Mouse (Mus musculus): ENCODE data around the gene Pcsk4.

The Pcsk4 gene

DNA sequence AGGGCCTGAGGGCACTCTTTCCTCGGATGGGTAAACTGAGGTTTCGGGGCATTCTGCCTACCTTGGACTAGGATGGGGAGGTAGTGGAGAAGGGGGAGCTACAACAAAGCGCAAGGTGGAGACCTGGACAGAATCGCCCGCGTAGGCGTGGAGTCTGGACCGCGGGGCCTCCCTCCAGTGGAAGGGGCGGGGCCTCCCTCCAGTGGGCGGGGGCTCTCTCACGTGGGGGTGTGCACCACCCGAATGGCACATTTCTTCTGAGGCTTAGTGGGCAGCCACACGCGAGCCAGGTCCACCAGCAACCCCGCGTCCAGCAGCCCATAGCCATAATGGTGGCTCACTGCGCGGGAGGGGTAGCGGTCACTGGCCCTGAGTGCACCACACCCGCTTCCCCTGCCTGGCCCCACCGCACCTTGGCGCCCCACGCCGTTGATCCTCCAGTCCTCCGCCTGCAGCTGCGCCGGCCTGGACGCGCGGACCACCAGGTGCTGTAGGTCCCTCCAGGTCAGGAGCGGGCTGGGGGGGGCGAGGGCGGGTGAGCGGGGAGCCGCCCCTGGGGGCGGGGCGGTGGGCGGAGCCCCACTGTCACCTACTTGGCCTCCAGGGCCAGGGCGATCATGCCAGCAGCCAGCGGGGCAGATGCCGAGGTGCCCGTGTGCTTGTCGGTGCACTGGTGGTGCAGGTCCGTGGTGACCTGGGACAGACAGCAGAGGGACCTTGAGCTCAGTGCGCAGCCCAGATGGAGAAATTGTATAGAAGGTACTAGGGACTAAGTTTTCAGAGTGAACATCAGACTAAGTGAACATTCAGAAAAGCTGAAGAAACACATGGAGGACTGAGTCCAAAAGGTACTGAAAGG is 5.8 kb downstream of the Pcsk4 start:
- peak; percentile 89 for DNase-seq (ENCODE audit: low spot score)

DNA sequence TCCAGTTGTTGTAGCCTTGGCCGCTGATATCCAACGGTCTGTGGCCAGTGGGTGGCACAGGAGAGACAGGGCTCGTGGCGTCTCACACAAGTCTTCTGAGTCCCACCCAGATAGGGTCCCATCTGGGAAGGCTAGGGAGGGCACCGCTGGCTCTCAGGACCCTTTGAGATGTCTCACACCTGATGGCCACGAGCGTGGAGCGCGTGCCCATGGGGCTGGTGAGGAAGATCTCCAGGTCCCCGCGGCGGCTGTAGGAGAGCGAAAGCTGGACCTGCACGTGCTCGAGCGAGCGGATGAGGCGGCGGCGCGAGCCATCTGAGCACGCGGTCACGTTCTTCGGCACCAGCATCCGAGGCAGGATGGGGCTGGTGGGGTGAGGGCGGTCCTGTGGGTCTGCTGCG is 6.5 kb downstream of the Pcsk4 start:
- no peak for DNase-seq (ENCODE audit: low spot score)

DNA sequence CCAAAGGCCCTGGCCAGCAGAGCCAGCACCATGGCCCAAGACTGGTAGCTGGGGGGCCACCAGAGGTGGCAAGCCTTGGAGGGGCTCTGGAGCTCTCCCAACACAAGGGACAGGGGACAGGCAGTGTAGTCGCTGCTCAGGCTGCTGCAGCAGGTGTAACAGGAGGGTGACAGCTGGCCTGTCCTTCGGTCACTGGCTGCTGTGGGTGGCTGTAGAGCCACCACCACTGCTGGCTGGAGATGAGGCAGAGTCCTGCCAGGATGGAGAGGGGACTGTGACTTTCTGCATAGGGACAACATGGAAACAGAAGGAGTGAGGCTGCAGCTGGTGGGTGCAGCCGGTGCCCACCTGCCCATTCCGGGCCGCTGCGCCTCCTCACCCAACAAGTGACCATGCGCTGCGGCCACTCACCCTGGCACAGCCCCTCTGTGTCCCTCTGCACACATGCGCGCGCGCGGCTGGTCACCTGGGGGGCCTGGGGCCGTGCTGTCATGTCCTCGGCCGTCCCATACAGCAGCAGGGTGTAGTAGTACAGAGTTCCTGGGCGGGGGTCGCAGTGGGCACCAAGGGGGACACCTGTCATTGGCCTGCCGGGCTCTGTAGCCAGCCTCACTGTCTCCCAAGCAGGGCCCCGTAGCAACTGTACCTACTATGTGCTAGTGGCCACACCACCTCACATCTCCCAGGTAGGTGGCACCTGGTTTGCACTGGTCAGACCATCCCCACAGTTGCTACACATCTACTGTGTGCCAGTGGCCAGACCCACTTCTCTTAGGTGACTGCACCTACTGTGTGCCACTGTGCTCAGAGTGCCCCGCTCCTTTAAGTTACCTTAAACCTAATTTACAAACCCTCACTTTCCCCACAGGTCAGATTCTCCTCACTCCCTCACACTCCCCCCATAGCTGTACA is 7.4 kb downstream of the Pcsk4 start:
- no peak for DNase-seq (ENCODE audit: low spot score)

DNA sequence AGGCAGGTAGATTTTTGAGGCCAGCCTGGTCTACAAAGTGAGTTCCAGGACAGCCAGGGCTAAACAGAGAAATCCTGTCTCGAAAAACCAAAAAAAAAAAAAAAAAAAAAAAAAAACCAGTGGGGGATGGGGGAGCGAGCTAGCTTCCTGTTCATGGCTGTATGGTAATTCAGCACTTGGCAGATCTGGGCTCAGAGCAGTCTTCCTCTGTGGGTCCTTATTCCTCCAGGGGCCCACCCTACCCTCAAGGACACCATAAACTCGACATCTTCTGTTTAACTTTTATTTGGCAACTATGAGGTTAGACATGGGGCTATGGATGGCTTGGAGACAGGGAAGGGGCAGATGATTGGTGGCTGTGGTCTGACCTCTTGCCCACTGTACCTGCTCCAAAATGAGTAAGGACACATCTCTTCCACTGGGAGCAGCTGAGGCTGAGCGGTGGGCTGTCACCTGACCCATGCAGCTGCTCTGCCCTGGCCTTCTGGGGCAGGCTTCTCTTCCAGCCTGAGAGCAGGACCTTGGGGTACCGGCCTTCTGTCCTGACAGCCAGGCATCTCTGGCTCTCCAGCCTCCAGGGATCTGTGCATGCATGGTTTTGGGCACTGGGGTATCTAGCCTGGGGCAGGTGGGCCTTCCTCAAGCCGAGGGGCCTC is 8.2 kb downstream of the Pcsk4 start:
- no peak for DNase-seq (ENCODE audit: low spot score)

DNA sequence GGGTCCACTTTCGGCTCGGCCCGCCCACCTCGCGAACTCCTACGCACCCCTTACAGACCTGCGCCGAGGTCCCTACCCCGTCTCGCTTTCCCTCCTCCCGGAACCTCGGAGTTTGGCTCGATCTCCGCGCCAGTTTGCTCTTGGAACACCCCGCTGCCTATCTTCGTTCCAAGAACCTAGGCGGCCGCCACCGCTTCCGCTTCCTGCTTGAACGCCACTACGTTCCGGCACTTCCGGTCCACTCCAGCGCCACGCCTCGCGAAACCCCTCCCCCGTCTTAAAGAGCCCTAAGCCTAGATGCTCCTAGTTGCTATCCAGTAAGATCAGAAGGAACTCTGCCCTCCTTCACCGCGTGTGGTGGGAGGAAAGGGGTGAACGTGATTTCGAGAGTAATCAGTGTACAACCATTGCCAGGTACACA is 8.9 kb downstream of the Pcsk4 start, which contains the start of gene 2310011J03Rik:
TSS of gene 2310011J03Rik (minus strand) at position 198 of the 421 bp plus-strand sequence.
- DNase-seq (ENCODE audit: low spot score), result peak; percentile 92

DNA sequence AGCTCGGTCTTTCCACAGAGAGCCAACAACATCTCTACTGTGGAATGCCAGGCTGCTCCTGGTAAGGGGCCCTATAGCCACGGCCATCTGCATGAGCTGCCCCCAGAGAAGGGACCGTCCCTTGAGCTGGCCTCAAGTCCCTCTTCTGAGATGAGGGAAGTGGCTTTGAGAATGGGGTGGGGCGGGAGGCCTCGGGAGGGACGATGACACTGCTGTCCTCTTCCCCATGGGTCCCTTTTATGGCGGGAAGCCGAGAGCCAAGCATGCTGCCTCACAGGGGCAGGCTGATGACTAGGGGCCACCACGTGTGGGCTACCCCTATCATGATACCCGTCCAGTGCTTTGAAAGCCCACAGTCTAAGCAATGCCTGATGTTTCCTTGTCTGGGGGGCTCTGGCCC is 12.3 kb downstream of the Pcsk4 start:
- no peak for DNase-seq (ENCODE audit: low spot score)

DNA sequence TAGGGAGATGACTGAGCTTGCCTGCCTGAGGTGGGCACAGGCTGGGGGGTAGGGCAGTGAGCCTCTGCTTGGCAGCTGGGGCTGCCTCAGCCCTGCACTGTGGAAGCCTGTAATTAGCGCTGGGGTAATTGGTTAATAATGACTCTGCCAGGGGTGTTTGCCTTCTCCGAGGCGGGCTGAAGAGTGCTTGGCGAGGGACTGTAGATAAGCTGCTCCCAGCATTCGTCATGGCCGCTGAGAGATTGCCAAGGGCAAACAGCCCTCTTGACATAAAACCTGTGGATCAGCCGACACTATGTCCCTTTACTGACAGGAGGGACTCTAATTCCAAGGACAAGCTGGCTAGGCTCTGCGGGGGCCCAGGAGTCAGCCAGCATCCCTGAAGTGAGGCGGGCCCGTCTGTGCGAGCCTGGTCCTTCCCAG is 12.9 kb downstream of the Pcsk4 start:
- DNase-seq (ENCODE audit: low spot score), result no peak

DNA sequence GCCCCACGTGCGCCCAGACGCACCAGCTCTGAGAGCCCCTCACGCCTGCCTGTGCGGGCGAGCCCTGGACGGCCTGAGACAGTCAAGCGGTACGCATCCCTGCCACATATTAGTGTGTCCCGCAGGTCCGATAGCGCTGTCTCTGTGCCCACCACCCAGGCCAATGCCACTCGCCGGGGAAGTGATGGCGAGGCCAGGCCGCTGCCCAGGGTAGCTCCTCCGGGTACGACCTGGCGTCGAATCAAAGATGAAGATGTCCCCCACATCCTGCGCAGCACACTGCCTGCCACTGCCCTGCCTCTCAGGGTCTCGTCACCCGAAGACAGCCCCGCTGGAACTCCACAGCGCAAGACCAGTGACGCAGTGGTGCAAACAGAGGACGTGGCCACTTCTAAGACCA is 14.0 kb downstream of the Pcsk4 start:
- DNase-seq (ENCODE audit: low spot score), result no peak

DNA sequence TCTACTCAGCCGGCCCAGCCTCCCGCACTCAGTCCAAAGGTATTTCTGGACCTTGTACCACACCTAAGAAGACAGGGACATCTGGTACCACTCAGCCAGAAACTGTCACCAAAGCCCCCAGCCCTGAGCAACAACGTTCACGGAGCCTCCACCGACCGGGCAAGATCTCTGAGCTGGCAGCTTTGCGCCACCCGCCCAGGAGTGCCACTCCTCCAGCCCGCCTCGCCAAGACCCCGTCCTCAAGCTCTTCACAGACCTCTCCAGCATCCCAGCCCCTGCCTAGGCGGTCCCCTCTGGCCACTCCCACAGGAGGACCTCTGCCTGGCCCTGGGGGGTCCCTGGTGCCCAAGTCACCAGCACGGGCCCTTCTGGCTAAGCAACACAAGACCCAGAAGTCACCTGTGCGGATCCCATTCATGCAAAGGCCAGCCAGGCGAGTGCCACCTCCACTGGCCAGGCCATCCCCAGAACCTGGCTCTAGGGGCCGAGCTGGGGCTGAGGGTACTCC is 14.8 kb downstream of the Pcsk4 start:
- DNase-seq (ENCODE audit: low spot score), result no peak

DNA sequence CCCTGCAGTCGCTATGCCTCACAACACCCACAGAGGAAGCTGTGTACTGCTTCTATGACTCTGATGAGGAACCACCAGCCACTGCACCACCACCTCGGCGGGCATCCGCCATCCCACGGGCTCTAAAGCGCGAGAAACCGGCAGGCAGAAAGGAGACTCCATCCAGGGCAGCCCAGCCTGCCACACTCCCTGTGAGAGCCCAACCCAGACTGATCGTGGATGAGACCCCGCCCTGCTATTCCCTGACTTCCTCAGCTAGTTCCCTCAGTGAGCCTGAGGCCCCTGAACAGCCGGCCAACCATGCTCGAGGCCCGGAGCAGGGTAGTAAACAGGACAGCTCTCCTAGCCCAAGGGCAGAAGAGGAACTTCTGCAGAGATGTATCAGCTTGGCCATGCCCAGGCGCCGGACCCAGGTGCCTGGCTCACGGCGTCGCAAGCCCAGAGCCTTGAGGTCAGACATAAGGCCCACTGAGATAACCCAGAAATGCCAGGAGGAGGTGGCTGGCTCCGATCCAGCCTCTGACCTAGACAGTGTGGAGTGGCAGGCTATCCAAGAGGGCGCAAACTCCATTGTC is 15.6 kb downstream of the Pcsk4 start:
- no peak for DNase-seq (ENCODE audit: low spot score)

DNA sequence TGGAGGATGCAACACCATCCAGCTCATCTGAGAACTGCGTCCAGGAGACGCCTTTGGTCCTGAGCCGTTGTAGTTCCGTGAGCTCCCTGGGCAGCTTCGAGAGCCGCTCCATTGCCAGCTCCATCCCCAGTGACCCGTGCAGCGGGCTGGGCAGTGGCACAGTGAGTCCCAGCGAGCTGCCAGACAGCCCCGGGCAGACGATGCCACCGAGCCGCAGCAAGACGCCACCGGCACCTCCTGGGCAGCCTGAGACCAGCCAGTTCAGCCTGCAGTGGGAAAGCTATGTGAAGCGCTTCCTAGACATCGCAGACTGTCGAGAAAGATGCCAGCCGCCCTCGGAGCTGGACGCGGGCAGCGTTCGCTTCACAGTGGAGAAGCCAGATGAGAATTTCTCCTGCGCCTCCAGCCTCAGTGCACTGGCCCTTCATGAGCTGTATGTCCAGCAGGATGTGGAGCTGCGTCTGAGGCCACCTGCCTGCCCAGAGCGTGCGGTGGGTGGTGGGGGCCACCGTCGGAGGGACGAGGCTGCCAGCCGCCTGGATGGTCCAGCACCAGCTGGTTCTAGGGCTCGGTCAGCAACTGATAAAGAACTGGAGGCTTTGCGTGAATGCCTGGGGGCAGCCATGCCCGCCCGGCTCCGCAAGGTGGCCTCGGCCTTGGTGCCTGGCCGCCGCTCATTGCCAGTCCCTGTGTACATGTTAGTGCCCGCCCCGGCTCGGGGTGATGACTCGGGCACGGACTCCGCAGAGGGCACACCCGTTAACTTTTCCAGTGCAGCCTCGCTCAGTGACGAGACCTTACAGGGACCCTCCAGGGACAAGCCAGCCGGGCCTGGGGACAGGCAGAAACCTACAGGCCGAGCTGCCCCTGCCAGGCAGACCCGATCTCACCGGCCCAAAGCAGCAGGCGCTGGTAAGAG is 16.5 kb downstream of the Pcsk4 start:
- DNase-seq (ENCODE audit: low spot score), result no peak

DNA sequence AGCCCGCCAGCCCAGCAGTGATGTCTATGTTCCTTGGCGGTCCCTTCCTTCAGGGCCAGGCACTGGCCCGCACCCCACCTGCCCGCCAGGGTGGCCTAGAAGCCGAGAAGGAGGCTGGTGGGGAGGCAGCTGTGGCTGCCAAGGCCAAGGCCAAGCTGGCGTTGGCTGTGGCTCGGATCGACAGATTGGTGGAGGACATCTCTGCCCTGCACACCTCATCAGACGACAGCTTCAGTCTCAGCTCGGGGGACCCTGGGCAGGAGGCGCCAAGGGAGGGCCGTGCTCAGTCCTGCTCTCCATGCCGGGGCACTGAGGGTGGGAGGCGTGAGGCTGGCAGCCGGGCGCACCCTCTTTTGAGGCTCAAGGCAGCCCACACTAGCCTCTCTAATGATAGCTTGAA is 17.7 kb downstream of the Pcsk4 start:
- no peak for DNase-seq (ENCODE audit: low spot score)

DNA sequence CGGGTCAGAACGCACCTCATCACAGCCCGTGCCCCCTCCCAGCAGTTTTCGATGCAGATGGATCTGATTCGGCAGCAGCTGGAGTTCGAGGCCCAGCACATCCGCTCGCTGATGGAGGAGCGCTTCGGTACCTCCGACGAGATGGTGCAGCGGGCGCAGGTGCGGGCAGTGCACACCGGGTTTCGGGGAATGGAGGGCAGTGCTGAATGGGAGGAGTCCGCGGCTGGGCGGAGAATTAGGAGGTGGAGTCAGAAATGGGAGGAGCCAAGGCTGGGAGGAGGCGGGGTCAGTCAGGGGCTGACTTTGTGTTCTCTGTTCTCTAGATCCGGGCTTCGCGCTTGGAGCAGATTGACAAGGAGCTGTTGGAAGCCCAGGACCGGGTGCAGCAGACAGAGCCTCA is 24.4 kb downstream of the Pcsk4 start:
- DNase-seq (ENCODE audit: low spot score), result peak; percentile 75

DNA sequence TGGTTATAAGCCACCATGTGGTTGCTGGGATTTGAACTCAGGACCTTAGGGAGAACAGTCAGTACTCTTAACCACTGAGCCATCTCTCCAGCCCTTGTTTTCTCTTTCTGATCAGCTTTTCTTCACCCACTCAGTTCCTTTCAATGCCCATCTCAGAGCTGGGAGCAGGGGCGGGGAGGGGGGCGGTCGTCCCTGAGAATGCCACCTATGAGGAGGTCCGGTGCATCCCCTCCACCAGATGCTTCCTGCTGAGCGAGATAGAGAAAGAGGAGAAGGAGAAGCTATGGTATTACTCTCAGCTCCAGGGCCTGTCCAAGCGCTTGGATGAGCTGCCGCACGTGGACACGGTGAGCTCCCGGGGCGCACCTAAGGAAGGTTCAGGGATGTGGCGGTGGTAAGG is 24.8 kb downstream of the Pcsk4 start:
- no peak for DNase-seq (ENCODE audit: low spot score)

DNA sequence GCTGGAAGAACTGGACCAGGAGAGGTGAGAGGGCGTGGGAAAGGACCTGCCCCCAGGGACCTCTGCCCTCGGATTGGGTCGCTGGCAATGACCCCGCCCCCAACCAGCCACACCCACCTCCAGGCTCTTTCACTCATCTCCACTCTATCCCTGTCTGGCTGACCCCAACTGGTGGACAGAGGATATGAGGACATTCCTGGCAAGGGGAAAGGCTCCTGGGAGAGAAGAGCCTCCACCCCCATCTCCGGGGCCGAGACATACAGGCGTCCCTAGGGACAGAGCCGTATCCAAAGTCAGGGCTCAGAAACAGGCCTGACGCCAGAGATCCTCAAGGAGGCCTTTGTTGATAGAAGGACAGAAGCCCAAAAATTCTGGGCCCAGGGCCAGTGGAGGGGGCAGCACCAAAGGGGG is 26.8 kb downstream of the Pcsk4 start:
- DNase-seq (ENCODE audit: low spot score), result peak; percentile 88

DNA sequence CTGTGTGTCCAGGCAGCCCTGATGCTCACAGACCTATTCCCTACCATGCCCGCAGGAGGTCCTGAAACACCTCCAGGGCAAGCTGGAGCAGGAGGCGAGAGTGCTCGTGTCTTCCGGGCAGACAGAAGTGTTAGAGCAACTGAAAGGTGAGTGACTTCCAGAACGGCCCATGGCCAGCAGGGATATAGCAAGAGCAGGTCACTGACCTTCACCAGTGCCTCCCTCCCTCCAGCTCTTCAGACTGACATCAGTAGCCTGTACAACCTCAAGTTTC is 27.3 kb downstream of the Pcsk4 start:
- DNase-seq (ENCODE audit: low spot score), result no peak

DNA sequence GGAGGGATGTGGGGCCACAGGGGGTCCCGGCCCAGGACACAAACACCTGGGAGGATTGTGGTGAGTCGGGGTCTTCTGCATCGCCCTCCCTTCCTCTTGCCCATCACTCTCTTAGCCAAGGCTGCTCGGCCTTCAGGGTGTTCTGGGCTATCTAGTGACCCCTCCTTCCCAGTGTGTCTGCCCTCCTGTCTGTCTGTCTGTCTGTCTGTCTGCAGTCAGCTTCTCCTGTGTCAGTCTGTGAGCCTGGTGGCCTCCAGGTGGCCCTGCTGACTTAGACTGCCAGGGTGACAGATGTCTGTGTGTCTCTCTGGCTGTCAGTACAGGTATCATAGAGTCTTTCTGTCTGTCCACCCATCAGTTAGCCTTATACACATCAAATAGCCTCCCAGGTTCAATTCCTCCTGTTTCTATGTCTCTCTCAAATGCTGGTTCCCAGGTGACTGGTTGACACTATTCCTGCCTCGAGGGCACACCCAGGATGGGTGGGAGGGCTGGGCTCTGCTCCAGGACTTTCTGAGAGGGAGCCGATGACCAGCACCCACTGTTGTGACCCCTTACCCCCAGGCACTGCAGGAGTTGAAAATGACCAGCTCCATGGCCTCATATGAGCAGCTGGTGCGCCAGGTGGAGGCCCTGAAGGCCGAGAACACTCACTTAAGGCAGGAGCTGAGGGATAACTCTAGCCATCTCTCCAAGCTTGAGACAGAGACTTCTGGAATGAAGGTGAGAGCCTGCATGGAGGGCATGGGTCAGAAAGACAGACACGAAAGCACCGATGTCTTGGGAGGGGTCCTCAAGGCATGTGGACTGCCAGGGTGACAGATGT is 27.8 kb downstream of the Pcsk4 start:
- DNase-seq (ENCODE audit: low spot score), result no peak

DNA sequence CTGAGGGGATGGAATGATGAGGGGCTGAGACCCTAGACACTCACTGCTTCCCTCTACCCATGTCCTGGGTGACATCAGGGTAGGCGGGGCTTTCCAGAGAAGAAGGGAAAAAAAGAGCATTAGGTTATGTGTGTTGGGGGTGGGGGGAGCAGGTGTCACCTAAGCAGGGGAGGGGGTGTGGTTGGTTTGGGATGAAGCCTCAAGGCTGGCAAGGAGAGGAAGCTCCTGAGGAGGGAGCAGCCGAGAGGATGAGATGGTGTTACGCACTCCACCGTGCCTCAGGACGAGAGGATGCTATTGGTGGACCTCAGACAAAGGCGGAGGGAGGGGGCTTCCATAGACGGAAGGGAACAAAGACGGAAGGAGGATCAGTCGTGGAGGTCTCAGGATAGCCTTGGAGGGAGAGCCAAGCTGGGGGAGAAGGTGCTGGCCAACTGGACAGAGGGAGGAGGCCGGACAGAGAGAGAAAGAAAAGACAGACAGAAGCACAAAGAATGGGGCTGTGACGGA is 28.6 kb downstream of the Pcsk4 start:
- no peak for DNase-seq (ENCODE audit: low spot score)

DNA sequence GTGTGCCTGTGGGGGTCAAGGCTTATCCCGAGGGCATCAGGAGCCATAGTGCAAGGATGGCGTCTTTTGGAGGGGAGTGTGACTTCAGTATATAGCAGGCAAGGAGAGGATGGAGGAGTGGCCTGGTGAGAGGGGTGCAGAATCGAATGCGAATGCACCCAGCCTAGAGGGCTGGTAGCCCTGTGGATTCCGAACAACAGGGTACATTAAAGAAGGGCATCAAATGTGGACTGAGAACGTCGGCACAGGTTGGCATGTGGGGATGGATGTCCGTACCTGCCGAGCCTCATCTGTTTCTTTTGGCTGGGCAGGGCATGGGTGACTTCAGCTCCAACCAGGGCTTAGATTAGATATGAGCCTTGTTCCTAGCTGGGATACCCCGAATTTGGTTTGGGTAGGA is 29.5 kb downstream of the Pcsk4 start:
- DNase-seq (ENCODE audit: low spot score), result no peak

DNA sequence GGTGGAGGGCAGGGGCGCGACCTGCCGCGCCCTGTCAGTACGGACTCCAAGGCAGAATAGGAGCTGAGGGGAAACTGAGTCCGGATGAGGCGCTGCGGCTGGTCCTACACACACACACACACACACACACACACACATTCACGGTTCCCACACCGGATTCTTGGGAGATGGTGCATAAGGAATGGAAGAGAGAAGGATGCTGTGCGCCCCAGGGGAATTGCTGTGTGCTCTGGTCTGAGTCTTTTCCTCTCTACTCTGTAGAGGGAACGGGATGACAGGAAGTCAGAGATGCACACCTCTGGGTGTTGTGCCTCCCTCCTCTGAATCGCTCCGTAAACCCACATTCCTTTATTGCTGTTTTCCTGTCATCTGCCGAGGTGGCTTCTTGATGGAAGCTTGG is 30.0 kb downstream of the Pcsk4 start:
- no peak for DNase-seq (ENCODE audit: low spot score)

All from testis, postnatal 10 days (tissue).